10 mouse cellular contexts compared by ENCODE assay signal in genomic region chr5:37312980-37313722, GRCm38 (mm10). TPM values are rescaled to one million over a fixed set of nuclear protein-coding genes. Genes with fewer than 3 reads are reported as not detected.
"Had no signal": no experiment of that assay in that cellular context is flagged by ENCODE, and none has a peak within 500 bp of the region (broad histone marks: within the 10 kb centered on the region; RNA-seq: fewer than 3 reads in every experiment).

No protein-coding gene starts in this region.

- H3K9me3 ChIP-seq: liver, embryonic 15.5 days; lung, embryonic 15.5 days had no signal

- H3K27ac ChIP-seq: liver, embryonic 15.5 days; lung, embryonic 15.5 days; macrophage; neural tube, embryonic 12.5 days had no signal

- H3K36me3 ChIP-seq: liver, embryonic 15.5 days had no signal

- H3K27me3 ChIP-seq: liver, embryonic 15.5 days; lung, embryonic 15.5 days; neural tube, embryonic 12.5 days had no signal

- H3K4me3 ChIP-seq: liver, embryonic 15.5 days; lung, embryonic 15.5 days; neural tube, embryonic 12.5 days had no signal

- H3K4me2 ChIP-seq: liver, embryonic 15.5 days; lung, embryonic 15.5 days; midbrain, embryonic 11.5 days; neural tube, embryonic 12.5 days had no signal

- H3K9ac ChIP-seq: liver, embryonic 15.5 days; liver, postnatal 0 days; lung, embryonic 15.5 days; neural tube, embryonic 12.5 days had no signal

- H3K4me1 ChIP-seq: liver, embryonic 15.5 days; lung, embryonic 15.5 days; neural tube, embryonic 12.5 days had no signal

- ATAC-seq: liver, postnatal 0 days; lung, postnatal 0 days; midbrain, embryonic 16.5 days had no signal

RNA-seq across cellular contexts. Expression of gene Evc, which starts 23.5 kb away (rescaled TPM):
- total RNA-seq: megakaryocyte progenitor cell, adult 5-6 weeks; neutrophil, adult 5-6 weeks had no signal
- polyA plus RNA-seq: macrophage had no signal

RNA-seq across cellular contexts. Expression of gene Evc2, which starts 25.1 kb away (rescaled TPM):
- total RNA-seq: neutrophil, adult 5-6 weeks had no signal
- polyA plus RNA-seq: macrophage had no signal
